Mouse (Mus musculus) ES-Bruce4 (cell line): Measurements from ENCODE around the gene Prss53.
"Not testable (repeated sequence)": the region's sequence is repeated elsewhere in the genome, so short reads cannot be mapped to it uniquely, and the experiment has no call there.

Experiments
- CTCF ChIP-seq: IDR thresholded peaks from one replicate; pipeline ENCODE4 v1.8.1; 2011; ENCODE audit warnings: low read depth, low read length
- POLR2A ChIP-seq: IDR thresholded peaks from one replicate; pipeline ENCODE4 v1.8.1; 2011; ENCODE audit warnings: low read length; ENCODE audit not compliant: insufficient read depth

GRCm38 (mm10) chr7:127840031-127840430, 50.7 kb downstream of the Prss53 start:
- TF ChIP-seq POLR2A, CTCF: not testable (repeated sequence)
